Mouse (Mus musculus) lung, postnatal 10 days (tissue): ENCODE results near the gene Zglp1.

Experiments used
- DNase-seq: peaks from one replicate; pipeline ENCODE4 v3.0.0; 2021

Gene Zglp1

GRCm38 (mm10) chr9:21025258-21025810 is 41.6 kb downstream of the Zglp1 start:
- peak; percentile 72 for DNase-seq

- DNase-seq = no peak
These were observed 44.2 kb downstream of the Zglp1 start for GRCm38 (mm10) chr9:21022726-21023125.

- peak; percentile 46 for DNase-seq
These were observed 44.6 kb downstream of the Zglp1 start for GRCm38 (mm10) chr9:21022288-21022687.

GRCm38 (mm10) chr9:21021363-21021762 is 45.5 kb downstream of the Zglp1 start:
- no peak for DNase-seq

- DNase-seq = no peak
These were observed 48.3 kb downstream of the Zglp1 start for GRCm38 (mm10) chr9:21018600-21018999.

GRCm38 (mm10) chr9:21017177-21017575 is 49.7 kb downstream of the Zglp1 start:
- DNase-seq = no peak

- DNase-seq = peak; percentile 39
These were observed 50.3 kb downstream of the Zglp1 start for GRCm38 (mm10) chr9:21016331-21017176.

GRCm38 (mm10) chr9:21015571-21016130 is 51.2 kb downstream of the Zglp1 start, which contains the start of gene Icam1:
TSS of gene Icam1 (plus strand) at chr9:21015985.
- peak; percentile 88 for DNase-seq

- DNase-seq = peak; percentile 85
These were observed 52.0 kb downstream of the Zglp1 start for GRCm38 (mm10) chr9:21014691-21015570.
